Mouse (Mus musculus) kidney, postnatal 10 days (tissue): ENCODE data around the gene Slc9a1.

Experiments
- DNase-seq: peaks from one replicate; pipeline ENCODE4 v3.0.0; 2021; ENCODE audit warnings: mixed read lengths

Gene Slc9a1

GRCm38 (mm10) chr4:133404256-133404655 lies 34.8 kb downstream of the Slc9a1 start:
- DNase-seq = no peak

GRCm38 (mm10) chr4:133406313-133407056 lies 37.0 kb downstream of the Slc9a1 start:
- no peak for DNase-seq

- DNase-seq = peak; percentile 42
Measured at GRCm38 (mm10) chr4:133407114-133407787, 37.7 kb downstream of the Slc9a1 start.

- DNase-seq = peak; percentile 34
Measured at GRCm38 (mm10) chr4:133408006-133408405, 38.5 kb downstream of the Slc9a1 start.

- DNase-seq = no peak
Measured at GRCm38 (mm10) chr4:133410994-133411393, 41.5 kb downstream of the Slc9a1 start.

- no peak for DNase-seq
Measured at GRCm38 (mm10) chr4:133412096-133412495, 42.6 kb downstream of the Slc9a1 start.

- DNase-seq = no peak
Measured at GRCm38 (mm10) chr4:133412575-133413540, 43.4 kb downstream of the Slc9a1 start.

- no peak for DNase-seq
Measured at GRCm38 (mm10) chr4:133413617-133414016, 44.1 kb downstream of the Slc9a1 start.

GRCm38 (mm10) chr4:133414920-133415319 lies 45.4 kb downstream of the Slc9a1 start:
- DNase-seq = no peak

- peak; percentile 81 for DNase-seq
Measured at GRCm38 (mm10) chr4:133419312-133420004, 50.0 kb downstream of the Slc9a1 start.

GRCm38 (mm10) chr4:133421989-133422388 lies 52.5 kb downstream of the Slc9a1 start:
- no peak for DNase-seq

- DNase-seq = no peak
Measured at GRCm38 (mm10) chr4:133422601-133423000, 53.1 kb downstream of the Slc9a1 start.

- DNase-seq = peak; percentile 64
Measured at GRCm38 (mm10) chr4:133423108-133423507, 53.6 kb downstream of the Slc9a1 start.

- DNase-seq = no peak
Measured at GRCm38 (mm10) chr4:133423691-133424090, 54.2 kb downstream of the Slc9a1 start.

GRCm38 (mm10) chr4:133424100-133424499 lies 54.6 kb downstream of the Slc9a1 start:
- peak; percentile 84 for DNase-seq

GRCm38 (mm10) chr4:133426141-133426540 lies 56.6 kb downstream of the Slc9a1 start:
- DNase-seq = no peak

GRCm38 (mm10) chr4:133431508-133431907 lies 62.0 kb downstream of the Slc9a1 start:
- DNase-seq = no peak

GRCm38 (mm10) chr4:133432560-133433171 lies 63.2 kb downstream of the Slc9a1 start:
- DNase-seq = no peak

- no peak for DNase-seq
Measured at GRCm38 (mm10) chr4:133435921-133436320, 66.4 kb downstream of the Slc9a1 start.

GRCm38 (mm10) chr4:133439460-133440376 lies 70.2 kb downstream of the Slc9a1 start:
- DNase-seq = peak; percentile 60

- no peak for DNase-seq
Measured at GRCm38 (mm10) chr4:133440377-133440795, 70.9 kb downstream of the Slc9a1 start.
